Mouse (Mus musculus) heart, embryonic 10.5 days (tissue): ENCODE results near the gene Tet3. TPM values are rescaled to one million over a fixed set of nuclear protein-coding genes. Genes with fewer than 3 reads are reported as not detected.

Experiments
- DNase-seq: peaks from one replicate; pipeline ENCODE4 v3.0.0-alpha.2; 2017; ENCODE audit warnings: low spot score
- H3K27ac ChIP-seq: fragments of 300-500 bp; sonication (generic); 2 replicates; pipeline ENCODE4 v1.5.1; 2016; ENCODE audit warnings: mild to moderate bottlenecking
- H3K27me3 ChIP-seq: fragments of 300-500 bp; sonication (generic); 2 replicates; pipeline ENCODE4 v1.6.1; 2016; ENCODE audit warnings: mild to moderate bottlenecking; ENCODE audit not compliant: poor library complexity, insufficient read depth, severe bottlenecking
- H3K36me3 ChIP-seq: fragments of 300-500 bp; sonication (generic); 2 replicates; pipeline ENCODE4 v1.6.1; 2016; ENCODE audit warnings: mild to moderate bottlenecking, moderate library complexity
- H3K4me1 ChIP-seq: fragments of 300-500 bp; sonication (generic); 2 replicates; pipeline ENCODE4 v1.6.1; 2016; ENCODE audit warnings: mild to moderate bottlenecking
- H3K4me3 ChIP-seq: fragments of 300-500 bp; sonication (generic); 2 replicates; pipeline ENCODE4 v1.5.1; 2016; ENCODE audit warnings: mild to moderate bottlenecking, moderate library complexity
- H3K9me3 ChIP-seq: fragments of 300-500 bp; sonication (generic); 2 replicates; pipeline ENCODE4 v1.6.1; 2016; ENCODE audit warnings: mild to moderate bottlenecking, moderate library complexity
- WGBS: fragments of 180-500 bp; shearing (Covaris S2); methylation state at CpG from one replicate; pipeline ENCODE4 v1.1.7; 2016; 5-methylcytosine and 5-hydroxymethylcytosine counted together
- polyA plus RNA-seq: library from polyadenylated mRNA; unstranded; fragments of >200 nt; fragmentation: Nextera tagmentation; extraction: Ambion mirVana; gene quantifications from 2 replicates; pipeline ENCODE4 v1.2.1, GENCODE M21; 2016

The Tet3 gene
- 29.8 and 31.3 TPM in 2 replicates for polyA plus RNA-seq

DNA sequence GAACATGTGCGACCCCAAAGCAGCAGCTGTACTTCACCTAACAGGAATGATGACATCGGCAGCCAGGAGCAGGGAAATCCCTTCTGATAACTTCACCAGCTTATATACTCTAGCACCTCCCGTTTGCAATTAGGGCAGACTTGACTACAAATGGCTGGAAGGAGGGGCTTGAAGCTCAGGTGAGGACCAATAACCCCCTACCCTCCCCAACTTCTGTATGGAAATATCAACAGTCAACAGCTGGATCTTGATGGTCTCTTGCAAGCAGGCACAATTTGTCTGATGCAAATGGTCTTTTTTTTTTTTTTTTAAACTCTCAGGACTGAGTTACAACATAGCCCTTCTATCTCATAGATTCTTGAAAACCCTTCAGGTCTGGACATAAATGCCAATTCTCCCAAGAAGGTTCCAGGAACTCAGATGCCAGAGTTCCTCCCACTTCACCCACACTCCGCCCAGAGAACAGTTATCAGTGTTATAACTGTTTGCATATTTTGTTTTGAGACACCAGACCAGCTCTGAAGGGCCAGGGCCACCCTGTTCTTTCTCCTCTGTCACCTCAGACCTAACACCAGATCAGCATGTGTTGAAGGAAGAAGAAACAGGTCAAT is at the start of gene Tet3:
Gene Tet3, minus strand, starts transcription at position 51 of the 611 bp plus-strand sequence.
- DNase-seq, result no peak
- 50% methylated on average over 4 of the region's 4 CpGs for WGBS
- H3K27ac ChIP-seq, result no peak within 1 kb of the TSS
- H3K36me3 ChIP-seq, result peaks cover 5% of the 10 kb centered on the region; the same call in 1 of the 2 replicates
- H3K4me3 ChIP-seq, result no peak within 1 kb of the TSS
- H3K4me1 ChIP-seq, result peaks cover 58% of the 10 kb centered on the region
- no peaks in the 10 kb centered on the region for H3K27me3 ChIP-seq
- H3K9me3 ChIP-seq, result no peaks in the 10 kb centered on the region

DNA sequence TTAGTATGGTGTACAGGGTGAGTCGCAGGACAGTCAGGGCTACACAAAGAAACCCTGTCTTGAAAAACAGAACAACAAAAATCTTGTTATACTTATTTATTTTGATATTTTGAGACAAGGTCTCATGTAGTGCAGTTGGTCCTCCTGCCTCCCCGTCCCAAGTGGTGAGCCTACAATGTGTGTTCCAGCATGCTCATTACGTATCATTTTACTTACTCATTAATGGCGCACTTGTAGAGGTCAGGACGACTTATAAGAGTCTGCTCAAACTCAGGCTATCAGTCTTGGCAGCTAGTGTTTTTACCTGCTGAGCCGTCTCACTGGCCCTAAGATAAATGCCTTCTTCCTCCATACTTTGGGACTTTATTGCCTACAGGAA is 48.3 kb upstream of the Tet3 start:
- 29% methylated on average over 6 of the region's 6 CpGs for WGBS

DNA sequence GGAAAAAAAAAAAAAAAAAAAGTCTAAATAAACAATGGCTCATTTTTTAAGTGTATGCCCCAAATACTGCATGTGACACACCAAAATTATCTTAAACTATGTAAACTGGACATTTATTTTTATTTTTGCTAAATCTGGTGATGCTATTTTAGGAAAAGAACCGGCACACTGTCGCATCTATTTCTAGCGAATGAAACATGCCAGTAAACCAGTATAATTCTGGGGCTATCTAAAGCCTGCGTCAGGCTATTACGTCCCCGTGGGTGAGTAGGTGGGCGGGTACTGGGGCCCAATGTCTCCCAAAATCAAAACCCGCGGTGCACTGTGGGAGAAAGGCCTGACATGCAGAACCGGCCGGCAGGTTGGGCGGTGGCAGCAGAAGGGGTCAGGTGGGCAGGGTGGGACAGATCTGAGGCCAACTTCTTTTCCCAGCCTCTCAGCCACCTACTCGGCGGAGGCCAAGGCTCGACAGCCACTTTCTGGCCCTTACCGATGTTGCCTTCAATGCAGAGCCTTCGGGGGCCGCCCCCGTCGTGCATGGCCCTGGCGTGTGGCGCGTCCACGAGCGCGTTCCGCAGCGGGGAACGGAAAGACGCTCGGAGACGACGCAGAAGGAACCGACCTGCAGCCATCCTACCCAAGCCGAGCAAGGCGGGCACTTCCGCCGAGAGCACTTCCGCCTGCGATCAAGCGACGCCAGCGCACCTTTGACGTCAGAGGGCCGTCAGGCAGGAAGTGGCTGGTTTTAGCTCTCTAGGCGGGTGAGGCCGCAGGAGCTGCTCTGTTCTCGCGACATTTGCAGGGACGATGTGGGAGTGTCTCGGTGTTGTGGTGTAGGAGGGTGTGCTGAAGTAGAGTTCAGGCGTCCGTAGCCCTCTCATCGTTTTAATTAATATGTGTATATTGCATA is 47.6 kb upstream of the Tet3 start, which contains the start of gene Dguok:
Gene Dguok, minus strand, starts transcription at position 712 of the 910 bp plus-strand sequence.
- Histone ChIP-seq H3K4me1 (peaks cover 17% of the 10 kb centered on the region), H3K27ac (peak within 1 kb of the TSS; percentile 96), H3K36me3 (no peaks in the 10 kb centered on the region), H3K9me3 (no peaks in the 10 kb centered on the region), H3K27me3 (no peaks in the 10 kb centered on the region), H3K4me3 (peak within 1 kb of the TSS; percentile 84)
- DNase-seq, result peak; percentile 100
- under 1% methylated on average over 54 of the region's 54 CpGs for WGBS

More for the DNA sequence above, 48.3 kb upstream of the Tet3 start:
- H3K9me3 ChIP-seq, result no peaks in the 10 kb centered on the region
- no peak for DNase-seq
- H3K27ac ChIP-seq, result peak overlapping the region; percentile 96
- no peaks in the 10 kb centered on the region for H3K27me3 ChIP-seq
- H3K4me3 ChIP-seq, result peak overlapping the region; percentile 84
- peaks cover 11% of the 10 kb centered on the region for H3K4me1 ChIP-seq
- no peaks in the 10 kb centered on the region for H3K36me3 ChIP-seq

DNA sequence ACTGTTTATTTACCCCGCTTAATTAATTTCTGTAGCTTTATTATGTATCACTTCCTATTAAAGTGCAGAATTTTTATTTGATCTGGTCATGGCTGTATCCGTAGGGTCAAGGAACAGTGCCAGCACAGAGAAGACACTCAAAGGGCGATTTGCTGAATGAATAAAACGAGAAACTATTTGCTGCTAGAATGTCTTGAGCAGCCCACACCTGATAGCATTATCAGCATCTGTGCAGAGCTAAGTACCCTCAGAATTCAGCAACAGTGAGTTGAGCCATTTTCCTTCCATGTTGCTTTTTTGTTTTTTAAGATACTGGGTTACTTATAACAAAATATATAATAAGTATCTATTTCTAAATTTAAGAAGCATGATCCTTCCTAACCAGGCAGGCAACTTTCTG is 46.7 kb upstream of the Tet3 start:
- no peaks in the 10 kb centered on the region for H3K9me3 ChIP-seq
- no peak for DNase-seq
- 0 out of 2 replicates have a peak, but pooled peaks cover 2% of the 10 kb centered on the region for H3K36me3 ChIP-seq
- H3K27me3 ChIP-seq, result no peaks in the 10 kb centered on the region
- no peak overlapping the region; the same call in 1 of the 2 replicates for H3K27ac ChIP-seq
- WGBS, result 85% methylated on average over 4 of the region's 4 CpGs
- H3K4me1 ChIP-seq, result peaks cover 17% of the 10 kb centered on the region
- peak overlapping the region; percentile 84 for H3K4me3 ChIP-seq

- WGBS, result 87% methylated on average over 3 of the region's 3 CpGs
- H3K9me3 ChIP-seq, result no peaks in the 10 kb centered on the region
- peaks cover 17% of the 10 kb centered on the region for H3K4me1 ChIP-seq
- H3K36me3 ChIP-seq, result peaks cover 13% of the 10 kb centered on the region
- no peak for DNase-seq
- no peak overlapping the region for H3K4me3 ChIP-seq
- H3K27ac ChIP-seq, result no peak overlapping the region
- no peaks in the 10 kb centered on the region for H3K27me3 ChIP-seq
Observed at GRCm38 (mm10) chr6:83503361-83503760, 44.5 kb upstream of the Tet3 start.

- Histone ChIP-seq H3K4me1 (peaks cover 17% of the 10 kb centered on the region), H3K36me3 (peaks cover 19% of the 10 kb centered on the region), H3K4me3 (no peak overlapping the region), H3K27ac (no peak overlapping the region; the same call in 1 of the 2 replicates), H3K9me3 (no peaks in the 10 kb centered on the region), H3K27me3 (no peaks in the 10 kb centered on the region)
- no peak for DNase-seq
- 86% methylated on average over 3 of the region's 3 CpGs for WGBS
Observed at GRCm38 (mm10) chr6:83502656-83503055, 43.8 kb upstream of the Tet3 start.

- no peaks in the 10 kb centered on the region for H3K9me3 ChIP-seq
- WGBS, result 59% methylated on average over 9 of the region's 9 CpGs
- DNase-seq, result no peak
- no peak overlapping the region for H3K4me3 ChIP-seq
- H3K27me3 ChIP-seq, result no peaks in the 10 kb centered on the region
- H3K27ac ChIP-seq, result no peak overlapping the region; the same call in 1 of the 2 replicates
- peaks cover 21% of the 10 kb centered on the region for H3K36me3 ChIP-seq
- H3K4me1 ChIP-seq, result peaks cover 14% of the 10 kb centered on the region
Observed at GRCm38 (mm10) chr6:83501524-83502310, 42.8 kb upstream of the Tet3 start.

GRCm38 (mm10) chr6:83500462-83500861 is 41.6 kb upstream of the Tet3 start:
- H3K36me3 ChIP-seq, result peaks cover 31% of the 10 kb centered on the region
- H3K27me3 ChIP-seq, result no peaks in the 10 kb centered on the region
- no peak overlapping the region for H3K4me3 ChIP-seq
- WGBS, result 48% methylated on average over 3 of the region's 3 CpGs
- DNase-seq, result no peak
- no peaks in the 10 kb centered on the region for H3K9me3 ChIP-seq
- H3K27ac ChIP-seq, result no peak overlapping the region
- peaks cover 9% of the 10 kb centered on the region for H3K4me1 ChIP-seq

DNA sequence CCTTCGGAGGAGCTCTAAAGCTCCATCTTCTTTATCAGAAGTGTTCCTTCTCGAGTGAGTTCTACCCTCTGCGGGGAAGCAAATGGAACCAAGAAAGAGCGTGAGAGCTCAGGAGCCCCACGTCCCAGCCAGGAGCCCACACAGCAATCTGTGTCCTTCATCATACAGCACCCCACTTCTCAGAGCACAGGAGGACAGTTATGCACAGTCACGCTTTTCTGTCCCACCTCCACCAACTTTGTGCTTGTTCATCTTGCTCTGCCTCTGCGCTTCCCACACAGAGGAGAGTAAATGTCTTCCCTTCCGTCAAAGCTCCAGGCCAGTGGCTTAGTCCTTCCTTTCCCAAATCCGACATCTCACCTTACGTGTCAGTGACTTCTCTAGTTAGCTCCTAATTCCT is 40.2 kb upstream of the Tet3 start:
- DNase-seq, result no peak
- H3K9me3 ChIP-seq, result no peaks in the 10 kb centered on the region
- H3K36me3 ChIP-seq, result peaks cover 44% of the 10 kb centered on the region
- 92% methylated on average over 10 of the region's 10 CpGs for WGBS
- H3K4me3 ChIP-seq, result no peak overlapping the region
- H3K4me1 ChIP-seq, result peaks cover 9% of the 10 kb centered on the region
- no peaks in the 10 kb centered on the region for H3K27me3 ChIP-seq
- H3K27ac ChIP-seq, result no peak overlapping the region

DNA sequence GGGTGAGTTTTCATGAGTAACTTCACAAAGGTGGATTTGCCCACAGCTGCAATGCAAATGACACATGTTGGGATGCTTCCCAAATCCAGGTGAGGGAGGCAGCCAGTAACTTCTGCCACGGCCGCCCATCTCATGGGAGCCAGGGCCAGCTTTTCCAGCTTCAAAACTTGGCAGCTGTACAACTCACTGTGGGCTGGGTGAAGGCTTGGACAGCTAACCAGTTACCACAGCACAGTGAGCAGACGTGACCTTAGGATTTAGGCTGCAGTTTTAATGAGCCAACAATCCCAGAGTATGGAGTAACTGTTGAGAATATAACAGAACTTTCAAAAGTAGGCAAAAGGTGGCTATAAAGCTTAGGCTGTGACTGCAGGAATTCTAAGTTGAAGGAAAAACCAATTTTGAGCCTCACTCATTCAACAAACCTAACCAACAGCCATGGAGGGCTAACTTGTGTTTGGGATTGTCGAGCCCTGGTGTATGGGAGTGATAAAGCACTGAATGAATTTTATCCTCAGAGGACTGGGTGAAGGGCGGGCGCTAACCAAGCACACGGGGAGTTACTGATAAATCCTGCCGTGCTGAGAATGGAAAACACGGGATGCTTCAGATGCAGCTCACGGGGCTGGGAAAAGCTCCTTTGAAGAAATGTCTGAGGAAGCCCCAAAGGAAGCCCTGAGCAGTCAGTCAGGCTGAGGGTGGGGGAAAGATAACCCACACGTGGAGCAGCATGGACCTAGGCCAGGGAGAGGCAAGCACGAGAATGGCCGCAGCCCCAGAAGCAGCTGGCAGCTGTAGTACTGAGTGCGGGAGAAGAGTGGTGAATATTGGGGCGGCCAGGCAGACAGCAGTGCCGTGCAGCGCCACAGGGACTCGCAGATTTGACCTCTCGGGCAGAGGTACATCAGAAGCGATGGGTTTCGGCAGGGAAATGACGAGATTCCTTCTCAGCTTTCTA is 38.1 kb upstream of the Tet3 start:
- DNase-seq, result no peak
- 74% methylated on average over 22 of the region's 22 CpGs for WGBS
- Histone ChIP-seq H3K27ac (no peak overlapping the region), H3K36me3 (peaks cover 56% of the 10 kb centered on the region), H3K4me3 (no peak overlapping the region), H3K9me3 (no peaks in the 10 kb centered on the region), H3K27me3 (no peaks in the 10 kb centered on the region), H3K4me1 (peaks cover 4% of the 10 kb centered on the region)

GRCm38 (mm10) chr6:83496009-83496752 is 37.3 kb upstream of the Tet3 start:
- peaks cover 56% of the 10 kb centered on the region for H3K36me3 ChIP-seq
- WGBS, result 88% methylated on average over 9 of the region's 9 CpGs
- no peaks in the 10 kb centered on the region for H3K27me3 ChIP-seq
- H3K9me3 ChIP-seq, result no peaks in the 10 kb centered on the region
- H3K4me3 ChIP-seq, result no peak overlapping the region
- no peak overlapping the region for H3K27ac ChIP-seq
- DNase-seq, result no peak
- no peaks in the 10 kb centered on the region for H3K4me1 ChIP-seq
